Mouse (Mus musculus): ENCODE measurements at regions not wholly inside any gene's neighbourhood (a gene's known extent, or its start where the extent isn't known, plus 50 kb on each side); places are given as distances from the start of the nearest gene placed in this dataset.
A peak's percentile ranks its signal among the peaks of the same experiment; 100 is the strongest.

DNA sequence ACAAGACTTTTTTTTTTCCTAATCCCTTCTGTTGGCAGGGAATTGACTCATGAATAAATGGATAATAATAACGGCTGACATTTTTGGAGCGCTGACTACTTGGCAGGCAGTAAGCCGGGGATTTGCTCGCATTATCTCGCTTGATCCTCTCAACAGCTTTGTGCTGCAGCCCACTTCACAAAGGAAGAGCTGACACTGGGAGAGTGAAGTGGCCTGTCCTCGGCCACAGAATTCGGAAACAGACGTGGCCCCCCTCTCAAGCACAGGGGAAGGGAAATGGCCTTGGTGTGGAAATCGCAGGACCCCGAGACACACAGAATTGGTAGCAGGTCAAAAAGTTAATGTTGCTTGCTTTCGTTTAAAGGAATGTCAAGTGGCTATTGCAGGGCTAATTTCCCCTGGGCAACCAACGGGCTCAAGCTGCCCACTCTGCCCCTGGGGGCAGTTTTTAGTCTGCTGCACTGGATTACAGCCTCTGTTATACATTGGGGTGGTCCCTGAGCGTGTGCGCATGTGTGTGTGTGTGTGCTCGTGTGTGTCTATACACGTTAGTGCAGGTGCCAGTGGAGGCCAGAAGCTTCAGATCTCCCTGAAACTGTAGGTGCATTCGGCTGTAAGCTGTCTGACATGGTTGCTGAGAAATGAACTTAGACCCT, 483.1 kb downstream of the Plcl1 start:
- DNase-seq: no peak

DNA sequence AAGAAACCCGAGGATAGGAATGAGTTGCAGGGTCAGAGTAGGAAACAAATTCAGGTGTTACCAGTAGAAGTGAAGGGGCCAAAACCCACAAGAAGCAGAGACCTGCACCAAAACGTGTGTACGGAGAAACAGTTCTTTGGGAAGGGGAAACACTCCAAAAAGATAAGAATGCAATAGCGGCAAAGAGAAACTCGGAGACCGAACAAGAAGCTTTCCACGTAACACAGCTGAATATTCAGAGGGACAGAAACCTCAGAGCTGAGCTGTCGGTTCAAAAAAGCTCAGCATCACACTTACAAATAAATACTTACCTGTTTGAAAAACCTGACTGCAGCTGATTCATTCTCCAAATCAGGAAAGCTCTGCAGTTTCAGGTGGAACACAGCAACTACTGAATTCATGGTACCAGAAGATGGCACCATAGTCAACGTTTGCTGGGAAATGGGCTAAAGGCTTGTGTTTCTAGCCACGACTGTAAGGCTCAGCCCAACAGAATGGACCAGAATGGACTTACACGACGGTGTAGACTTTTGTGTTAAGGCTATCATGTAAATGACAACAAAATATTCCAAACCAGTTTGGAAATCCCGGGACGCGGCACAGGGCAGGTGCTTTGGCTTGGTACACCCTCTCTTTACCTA, 484.9 kb downstream of the Plcl1 start:
- no peak for DNase-seq

DNA sequence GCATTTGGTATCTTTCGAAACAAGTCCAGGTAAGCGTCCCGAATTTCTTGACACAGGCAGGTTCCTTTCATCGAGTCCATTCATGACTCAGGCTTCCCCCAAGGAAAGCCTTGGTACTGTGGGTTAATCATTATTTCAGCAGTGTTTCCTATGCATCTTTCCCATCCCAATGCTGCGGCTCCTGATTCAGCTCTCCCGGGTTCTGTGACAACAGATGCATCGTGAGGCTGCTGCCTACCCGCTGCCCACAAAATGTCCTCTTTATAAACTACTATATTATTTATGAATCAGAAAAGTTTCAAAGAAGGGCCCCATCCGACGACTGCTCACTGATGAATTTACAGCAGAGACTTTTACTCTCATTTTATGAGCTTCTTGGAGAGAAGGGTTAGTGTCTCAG, 486.2 kb downstream of the Plcl1 start:
- no peak for DNase-seq

DNA sequence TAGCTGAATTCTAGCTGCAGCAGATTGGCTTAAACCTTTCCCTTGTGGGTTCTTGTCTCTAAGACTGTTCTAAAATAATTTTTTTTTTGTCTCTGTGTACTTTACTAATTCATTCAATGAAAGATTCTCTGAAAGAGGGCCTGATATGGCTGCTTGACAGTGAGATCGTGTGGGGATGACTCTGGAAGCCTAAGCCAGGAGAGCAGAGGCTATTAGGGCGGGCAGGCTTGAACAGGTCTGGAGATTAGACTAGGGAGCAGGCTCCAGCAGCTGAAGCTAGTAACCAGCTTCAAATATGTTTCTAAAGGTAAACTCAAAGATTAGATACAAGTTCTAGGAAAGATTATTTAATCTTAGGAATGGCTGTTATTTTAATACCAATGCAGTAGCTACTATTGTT, 491.9 kb downstream of the Plcl1 start:
- DNase-seq: no peak

DNA sequence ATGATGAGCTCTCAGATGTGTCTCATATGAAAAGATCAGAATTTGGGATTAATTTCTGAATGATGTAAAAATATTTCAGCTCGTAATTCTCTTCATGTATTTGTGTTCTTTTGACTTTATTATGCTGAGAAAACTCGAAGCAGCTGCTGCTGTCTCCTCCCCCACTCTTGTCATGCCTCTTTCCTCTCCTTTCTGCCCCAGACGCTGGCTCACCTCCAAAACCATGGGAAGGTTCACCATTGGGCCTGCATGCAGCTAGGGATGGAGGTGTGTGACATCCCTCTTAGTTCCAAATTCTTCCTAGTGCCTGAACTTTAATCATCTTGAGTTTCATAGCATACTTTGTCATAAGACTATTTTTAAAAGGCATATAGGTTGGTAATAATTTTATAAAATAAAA, 492.3 kb downstream of the Plcl1 start:
- no peak for DNase-seq

DNA sequence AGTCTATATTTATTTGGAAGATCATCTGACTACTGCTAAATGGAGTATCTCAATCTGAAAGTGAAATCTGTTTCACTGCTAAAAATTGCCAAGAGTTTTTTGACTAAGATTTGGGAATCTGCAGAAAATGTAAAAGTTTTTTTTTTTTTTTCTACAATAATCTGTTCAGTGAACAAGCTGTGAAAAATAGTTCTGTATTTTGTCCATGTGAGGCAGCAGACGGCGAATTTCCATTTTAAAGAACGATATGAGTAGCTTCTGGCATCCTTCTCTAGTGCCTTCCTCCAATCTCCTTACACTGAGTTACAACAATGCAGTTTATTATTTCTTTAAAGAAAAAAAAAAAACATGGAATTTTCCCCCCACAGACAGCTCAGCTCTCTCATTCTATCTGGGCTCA, 494.3 kb downstream of the Plcl1 start:
- no peak for DNase-seq

DNA sequence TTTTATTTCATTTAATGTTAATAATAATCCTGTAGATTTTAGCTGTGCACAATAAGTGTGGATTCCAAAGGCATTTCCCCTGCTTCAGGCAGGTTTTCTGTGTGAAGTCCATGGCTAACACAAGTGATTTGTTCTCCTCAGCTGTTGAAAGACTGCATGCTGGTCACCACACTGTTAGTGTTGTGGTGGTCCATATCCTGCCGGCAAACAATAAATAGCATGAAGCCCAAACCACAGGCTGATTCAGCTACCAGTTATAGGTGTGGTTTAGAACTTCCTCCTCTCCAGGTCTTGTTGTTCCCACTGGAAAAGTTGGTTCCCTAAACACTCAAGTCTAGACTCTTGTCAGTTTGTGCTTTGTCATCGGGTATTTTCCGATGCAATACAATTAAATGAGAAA, 497.5 kb downstream of the Plcl1 start:
- no peak for DNase-seq

DNA sequence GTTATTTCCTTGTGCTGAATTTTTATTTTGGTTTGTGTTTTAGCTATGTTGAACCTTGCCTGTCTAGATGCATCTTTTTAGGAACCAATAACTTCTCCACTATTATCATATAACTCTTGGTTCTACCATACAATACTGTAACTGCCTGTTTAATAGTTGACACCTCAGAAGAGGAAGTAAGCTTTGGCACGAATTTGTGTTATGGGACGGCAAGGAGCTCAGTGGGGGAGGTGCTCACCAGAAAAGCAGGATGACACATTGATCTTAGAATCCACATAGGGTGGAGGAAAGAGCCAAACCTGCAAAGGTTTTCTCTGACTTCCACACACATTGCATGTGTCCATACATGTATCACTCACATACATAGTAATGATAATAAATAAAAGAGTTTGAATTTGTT, 498.9 kb downstream of the Plcl1 start:
- no peak for DNase-seq

DNA sequence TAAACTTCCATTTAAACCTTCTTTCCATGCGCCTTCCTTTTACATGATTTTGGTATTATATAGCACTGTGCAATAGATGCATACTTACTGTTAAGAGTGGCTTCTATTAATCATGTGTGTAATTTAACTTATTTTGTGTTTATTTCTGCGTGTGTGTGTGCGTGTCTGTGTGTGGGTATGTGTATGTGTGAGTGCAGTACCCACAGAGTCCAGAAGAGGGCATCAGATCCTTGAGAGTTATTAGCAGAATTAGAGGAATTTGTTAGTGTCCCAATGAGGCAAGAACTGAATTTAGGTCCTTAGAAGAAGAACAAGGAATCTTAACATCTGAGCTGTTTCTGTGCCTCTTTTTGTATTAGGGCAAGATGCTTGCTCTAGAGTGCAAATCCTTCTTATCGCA, 499.5 kb downstream of the Plcl1 start:
- no peak for DNase-seq

DNA sequence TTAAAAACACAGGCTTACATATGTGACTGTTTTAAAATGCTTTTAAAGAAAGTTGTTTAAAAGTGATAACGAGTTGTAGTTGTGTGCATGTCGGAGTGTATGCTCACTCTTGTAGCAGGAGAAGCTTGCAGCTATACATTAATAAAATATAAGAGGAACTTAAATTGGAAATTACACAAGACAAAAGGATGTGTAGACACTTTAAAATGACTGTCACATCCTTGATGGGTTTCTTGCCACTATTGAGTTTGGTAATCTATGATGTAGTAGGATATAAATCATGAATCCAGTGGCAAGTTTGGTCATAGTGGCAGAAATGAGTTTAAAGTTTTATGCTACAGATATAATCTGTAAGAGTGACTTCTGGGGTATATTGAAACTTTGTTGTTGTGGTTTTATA, 504.3 kb downstream of the Plcl1 start:
- no peak for DNase-seq

DNA sequence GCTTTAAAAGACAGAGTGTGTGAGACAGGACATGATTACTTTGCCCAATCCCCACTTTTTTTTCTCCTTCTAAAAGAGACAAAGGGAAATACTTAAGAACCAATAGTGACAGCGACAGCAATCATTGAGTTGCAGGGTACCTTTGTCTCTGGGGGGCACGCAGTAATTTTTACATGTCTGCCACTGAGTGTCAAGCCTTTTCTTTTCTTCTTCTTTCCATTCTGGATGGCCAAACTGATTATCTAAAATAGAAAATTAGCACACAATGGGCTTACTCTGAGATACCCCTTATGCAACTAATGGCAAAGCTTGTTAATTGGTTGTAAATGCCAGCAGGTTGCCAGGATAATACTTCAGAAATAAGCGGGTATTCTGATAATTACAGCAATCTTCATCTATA, 508.6 kb downstream of the Plcl1 start:
- no peak for DNase-seq

DNA sequence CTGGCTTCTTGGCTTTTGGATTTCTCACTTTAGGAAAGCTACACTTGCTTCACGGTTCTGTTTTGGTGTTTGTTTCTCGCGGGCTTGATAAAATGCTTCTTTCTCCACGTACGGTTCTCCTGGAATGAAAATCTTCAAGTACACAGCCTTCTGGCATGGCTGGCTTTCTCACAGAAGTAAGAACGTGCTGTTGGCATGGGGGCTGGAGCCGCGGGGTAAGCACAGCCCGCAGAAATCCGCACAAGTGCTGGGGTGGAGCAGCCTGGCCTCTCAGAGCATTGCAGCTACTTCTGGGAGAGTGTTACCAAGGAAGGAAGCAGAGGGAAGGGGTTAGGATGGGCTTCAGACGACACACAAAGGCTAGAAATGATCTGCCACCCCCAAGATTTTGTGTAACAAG, 510.2 kb downstream of the Plcl1 start:
- no peak for DNase-seq

DNA sequence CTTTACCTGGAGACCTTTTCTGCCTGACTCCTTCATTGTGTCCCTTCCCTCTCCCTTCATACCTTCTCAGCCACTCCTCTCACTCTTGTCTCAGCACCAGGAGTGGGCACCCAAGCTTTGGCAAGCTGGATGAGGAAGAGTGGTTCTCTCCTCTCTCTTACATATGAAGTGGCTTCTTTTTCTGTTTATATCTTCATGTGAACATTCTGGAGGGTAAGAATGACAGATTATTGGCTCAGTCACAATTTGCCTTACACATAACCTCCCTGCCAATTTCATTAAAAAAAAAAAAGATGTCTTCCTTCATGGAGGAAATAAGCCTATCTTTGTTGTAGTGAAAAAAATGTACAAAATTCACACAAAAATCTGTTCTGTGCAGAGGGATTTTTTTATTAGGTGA, 513.8 kb downstream of the Plcl1 start:
- no peak for DNase-seq

DNA sequence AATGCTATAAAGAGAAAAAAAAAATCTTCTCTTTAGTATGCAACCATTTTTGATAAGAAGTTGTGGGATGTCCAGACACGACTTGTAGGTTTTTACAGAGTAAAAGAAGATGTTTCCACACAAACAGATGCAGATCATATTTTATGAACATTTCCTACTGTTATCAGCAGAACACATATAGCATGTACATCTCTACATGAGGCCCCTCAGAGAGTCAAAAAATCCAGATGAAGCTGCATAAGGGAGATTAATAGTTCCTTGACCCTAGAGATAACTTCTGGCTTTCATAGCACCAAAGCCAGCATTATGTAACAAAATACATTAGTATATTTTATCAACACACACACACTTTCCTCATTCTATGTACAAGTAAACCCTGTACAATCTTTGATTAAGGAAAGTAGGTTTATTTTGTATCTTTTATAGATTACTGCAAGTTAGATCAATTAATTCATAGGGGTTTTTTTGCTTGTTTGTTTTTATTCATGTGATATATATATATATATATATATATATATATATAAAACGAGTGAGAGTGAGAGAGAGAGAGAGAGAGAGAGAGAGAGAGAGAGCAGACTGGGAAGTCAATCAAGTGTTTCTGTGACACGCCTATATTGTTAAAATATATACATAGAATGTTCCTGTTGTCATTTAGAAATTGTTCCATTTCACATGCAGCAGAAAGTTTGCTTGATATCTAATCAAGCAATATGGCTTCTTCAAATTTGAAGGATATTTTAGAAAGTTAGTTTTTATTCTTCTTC, 541.2 kb downstream of the Plcl1 start:
- DNase-seq: no peak

DNA sequence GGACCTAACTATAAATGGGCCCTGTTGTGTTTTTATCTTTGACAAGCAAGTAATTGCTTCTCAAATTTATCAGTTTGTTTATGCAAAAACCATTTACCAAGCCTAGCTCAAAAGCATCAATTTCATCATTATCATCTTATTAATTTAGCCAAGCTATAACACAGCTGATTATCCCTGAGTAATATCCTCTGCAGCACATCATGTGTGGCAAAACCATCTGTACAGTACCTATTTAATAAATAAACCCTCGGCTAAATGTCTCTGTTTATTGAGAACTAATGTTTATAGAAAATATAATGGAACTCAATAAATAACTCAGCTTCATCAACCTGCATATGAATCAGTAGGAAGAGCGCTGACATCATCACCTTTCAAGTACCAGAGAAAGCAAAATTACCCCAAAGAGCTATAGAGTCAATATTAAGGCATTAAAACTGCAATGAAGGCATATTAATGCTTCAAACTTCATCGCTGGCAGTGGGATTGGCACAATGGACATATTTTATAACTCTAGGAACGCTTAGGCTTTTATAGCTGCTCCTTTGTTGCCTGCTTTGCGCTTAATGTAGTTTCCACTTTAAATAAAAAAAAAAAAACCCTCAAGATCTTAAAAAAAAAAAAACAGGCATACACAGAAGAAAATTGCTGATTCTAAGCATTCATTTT, 542.0 kb downstream of the Plcl1 start:
- DNase-seq: no peak

DNA sequence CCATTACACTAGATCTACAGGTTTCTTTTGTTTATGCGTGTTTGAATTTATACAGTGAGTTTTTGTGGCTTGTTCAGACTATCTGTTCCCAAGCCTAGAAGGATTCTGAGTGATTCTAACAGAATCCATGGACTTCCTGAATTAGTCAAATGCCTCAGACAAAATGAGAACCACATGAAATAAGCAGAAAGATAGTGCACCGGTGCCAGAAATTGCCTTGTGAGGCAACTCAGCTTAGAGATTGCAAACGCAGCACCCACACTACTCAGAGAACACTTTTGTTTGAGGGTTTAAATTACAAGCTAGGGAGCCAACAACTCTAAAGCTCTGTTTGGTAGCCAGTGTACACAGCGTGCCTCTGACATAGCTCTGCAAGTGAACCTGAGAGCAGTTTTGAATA, 543.9 kb downstream of the Plcl1 start:
- DNase-seq: no peak

DNA sequence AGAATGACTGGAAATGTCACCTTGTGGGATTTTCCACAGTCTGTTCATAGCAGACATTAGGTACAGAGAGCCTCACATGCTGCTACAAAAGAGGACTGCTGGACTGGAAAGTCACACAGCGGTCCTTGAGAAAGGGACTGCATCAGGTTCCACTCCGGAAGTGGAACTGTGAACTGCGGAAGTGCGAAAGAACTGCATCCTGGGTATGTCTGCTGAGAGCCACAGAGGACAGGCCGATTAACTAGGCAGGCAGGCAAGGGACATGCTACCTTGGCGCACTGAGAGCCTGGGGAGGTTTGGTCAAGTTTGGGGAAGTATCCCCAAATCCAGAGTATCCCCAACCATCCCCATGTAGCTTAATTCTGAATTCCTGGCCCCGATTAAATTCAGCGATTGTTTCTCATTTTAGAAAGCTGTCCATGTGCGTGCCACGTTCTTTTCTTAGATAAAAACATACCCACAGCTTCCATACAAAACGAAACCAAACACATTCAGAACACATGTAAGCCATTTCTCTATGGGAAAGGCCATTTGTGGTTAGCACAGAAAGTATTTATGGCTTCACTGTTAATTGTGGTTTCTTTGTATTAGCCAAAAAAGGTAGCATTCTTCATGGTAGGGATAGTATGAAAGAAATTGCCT, 552.2 kb downstream of the Plcl1 start:
- DNase-seq: no peak

DNA sequence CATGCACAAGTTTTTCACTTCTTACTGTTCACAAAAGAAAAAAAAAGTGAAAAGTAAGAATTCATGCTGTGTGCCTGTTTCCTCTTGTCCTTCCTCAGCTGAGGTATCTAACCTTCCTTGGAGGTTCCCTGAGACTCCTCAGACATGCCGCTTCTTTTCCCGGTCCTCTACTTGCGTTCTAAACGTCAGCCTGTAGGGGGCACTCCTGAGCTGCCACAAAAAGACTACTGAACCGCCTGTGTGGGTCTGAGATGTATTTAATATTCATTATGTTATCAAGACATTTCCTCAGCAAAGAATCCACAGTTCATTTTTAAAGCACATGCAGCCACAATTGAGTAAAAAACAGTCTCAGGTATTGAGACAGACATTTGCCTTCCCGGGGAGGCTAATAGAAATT, 554.6 kb downstream of the Plcl1 start:
- peak; percentile 53 to 60 for DNase-seq

DNA sequence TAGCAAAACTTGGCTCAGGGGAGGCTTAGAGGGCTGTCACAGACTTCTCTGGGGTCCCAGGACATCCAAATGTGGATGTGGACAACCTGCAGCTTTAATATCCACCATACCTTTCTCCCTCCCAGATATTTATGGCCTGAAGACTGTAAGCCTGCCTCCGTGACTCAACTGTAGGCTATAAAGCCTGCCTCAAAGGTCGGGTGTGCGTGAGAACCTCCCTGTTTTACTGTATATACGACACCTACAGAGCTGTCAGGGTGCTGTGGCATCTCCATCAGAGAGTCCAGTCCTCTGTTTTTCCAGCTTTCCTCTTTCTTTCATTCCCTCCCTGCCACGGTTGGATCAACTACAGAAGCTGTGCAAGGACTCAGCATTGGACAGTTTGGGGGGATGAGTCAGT, 558.1 kb downstream of the Plcl1 start:
- no peak for DNase-seq

DNA sequence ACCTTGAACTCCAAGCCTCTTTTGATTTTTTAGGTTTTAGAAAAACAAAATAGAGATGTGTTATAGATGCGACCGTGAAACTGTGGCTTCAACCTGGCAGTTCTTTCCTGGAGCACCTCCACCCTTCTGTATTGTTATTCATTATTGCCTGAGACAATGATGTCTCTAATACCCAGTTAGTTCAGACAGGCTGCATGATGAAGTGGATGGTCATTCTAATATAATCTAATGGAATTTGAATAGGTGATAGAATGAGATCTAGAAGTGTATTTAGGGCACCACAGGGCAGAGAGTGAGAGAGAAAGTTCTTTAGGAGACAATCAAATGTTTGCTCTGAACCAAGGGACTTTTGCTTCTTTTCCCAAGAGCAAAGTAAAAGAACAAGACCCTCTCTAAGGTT, 560.6 kb downstream of the Plcl1 start:
- DNase-seq: no peak

DNA sequence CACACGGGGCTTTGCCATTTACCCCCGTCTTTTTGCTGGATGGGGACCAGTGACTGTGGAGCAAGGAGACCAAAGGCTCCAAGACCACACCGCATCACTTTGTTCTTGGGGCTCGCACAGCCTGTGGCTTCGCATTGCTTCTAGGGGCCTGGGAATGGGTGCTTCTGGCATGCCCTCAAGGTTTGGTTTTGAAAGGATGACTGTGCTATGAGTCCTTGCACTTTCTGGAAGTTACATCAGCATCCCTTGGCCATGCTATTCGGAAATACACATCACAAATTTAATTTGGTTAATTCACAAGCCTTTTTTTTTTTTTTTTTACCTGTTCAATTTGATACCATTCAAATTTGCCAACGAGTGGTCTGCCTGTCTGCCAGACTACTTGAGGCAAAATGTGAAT, 562.1 kb downstream of the Plcl1 start:
- no peak for DNase-seq

DNA sequence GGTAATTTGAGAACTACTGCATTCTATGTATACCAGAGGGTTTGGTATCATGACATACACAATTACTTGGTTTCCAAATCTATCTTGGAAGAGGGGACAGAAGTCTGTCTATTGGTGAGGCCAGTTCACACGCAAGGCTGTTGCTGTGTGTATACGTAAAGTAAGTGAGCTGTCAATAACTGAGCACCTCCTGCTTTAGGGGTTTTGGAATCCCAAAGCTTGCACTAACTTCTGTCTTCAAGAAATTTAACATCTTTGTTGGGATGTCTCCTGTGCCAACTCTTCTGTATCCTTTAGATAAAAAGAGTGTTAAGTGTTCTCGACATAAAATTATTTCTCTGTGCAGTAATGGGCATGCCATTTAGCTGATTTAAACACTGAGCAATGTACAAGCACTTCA, 572.1 kb downstream of the Plcl1 start:
- no peak for DNase-seq

Measured in adrenal gland, postnatal 36 days (tissue).